Mouse (Mus musculus) right cerebral cortex, postnatal 10 days (tissue): Measurements from ENCODE around the gene Gm498.

Source experiments
- DNase-seq, 2 experiments: peaks; one replicate each; pipeline ENCODE4 v3.0.0; 2021; ENCODE audit warnings: low spot score in 2 of 2

Gene Gm498

DNA sequence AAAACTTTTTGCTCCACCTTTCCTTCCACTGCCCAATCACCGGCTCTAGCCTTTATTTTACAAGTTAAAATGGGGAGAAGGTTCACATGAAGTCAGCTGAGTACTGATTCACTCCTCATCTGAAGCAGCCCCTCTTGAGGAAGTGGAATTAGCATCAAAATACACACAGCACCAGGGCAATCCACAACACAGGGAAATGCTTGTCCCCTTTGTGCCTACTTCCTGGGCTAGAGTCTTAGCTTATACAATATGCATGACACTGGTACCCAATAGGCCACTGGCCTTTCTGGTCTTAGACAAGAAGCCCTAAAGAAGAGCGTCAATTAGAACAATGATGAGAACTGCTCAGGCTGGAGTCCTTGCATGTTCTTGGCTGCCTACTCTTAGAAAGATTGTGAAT lies 25.7 kb downstream of the Gm498 start:
- DNase-seq, result no peak

DNA sequence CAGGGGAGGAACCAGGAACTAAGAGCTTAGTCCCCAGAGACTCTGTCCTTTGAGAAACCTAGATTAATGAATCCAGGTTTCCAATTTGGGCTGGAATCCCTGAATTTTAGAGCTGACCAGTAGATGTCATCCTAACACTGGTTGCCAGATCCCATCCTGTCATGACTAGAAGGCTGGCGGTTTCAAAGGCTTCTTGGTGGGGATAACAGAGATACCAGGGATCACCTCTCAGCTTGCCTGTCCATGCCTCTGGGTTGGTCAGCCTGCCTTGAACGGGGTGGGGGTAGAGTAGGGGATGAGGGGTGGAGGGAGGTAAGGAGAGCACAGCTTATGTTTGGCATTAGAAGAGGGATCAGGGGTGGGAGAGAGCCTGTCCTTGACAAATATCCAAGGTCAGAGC lies 34.0 kb downstream of the Gm498 start:
- DNase-seq, result peak; percentile 47 to 48

DNA sequence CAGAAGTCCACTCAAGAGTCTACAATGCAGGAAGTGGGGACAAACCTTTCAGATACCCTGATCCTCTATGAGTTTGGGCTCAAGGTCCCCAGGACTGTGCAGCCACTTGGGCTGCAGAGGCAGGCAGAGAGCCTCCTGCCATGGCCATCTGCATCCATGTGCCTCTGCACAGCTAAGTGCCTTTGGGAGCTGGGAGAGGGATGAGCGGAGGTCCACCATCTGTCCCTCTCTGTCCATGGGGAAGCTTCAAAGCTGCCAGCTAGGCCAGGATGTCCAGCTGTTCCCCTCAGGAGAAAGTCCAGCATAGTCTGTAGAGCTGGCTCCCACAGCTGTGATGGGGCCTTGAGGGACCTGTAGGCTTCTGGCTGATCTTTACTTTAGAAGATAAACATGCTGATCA lies 38.5 kb downstream of the Gm498 start:
- no peak for DNase-seq

DNA sequence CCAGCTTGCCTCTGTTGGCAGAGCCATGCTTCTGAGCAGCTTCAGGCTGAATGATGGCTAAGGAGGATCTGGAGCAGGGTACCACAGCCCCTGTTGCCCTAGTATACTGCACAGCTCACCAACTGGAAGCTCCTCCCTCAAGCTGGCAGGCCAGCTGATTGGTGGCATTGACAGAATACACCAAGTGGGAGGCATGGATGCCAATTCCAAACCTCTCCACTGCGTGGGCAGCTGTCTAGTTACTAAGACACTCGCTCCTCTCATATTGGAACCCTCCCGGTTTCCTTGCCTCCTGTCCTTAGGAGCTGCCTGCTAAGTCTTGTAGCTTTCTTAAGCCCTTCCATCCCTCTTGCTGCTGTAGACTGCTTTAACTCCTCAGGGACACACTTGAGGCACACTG lies 39.0 kb downstream of the Gm498 start:
- DNase-seq, result peak; percentile 60 to 74

DNA sequence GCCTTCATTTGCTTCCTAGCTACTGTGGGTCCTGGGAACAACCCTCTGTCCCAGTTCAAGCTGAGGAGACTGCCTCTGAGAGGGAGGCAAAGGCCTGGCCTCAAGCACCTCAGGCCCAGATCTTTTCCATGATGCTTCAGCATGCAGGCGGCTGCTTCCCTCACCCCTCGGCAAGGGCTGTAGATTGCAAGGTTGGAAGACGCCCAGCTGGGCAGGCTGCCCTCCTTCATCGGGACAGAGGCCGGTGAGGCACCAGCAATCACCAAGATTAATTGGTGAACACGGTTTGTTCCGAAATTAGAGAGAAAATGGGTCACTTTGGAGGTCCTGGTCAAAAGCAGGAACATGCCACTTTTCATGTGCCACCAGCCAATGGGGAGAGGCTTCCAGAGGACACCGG lies 47.0 kb downstream of the Gm498 start:
- peak in 1 of 2 experiments; percentile 42 for DNase-seq

DNA sequence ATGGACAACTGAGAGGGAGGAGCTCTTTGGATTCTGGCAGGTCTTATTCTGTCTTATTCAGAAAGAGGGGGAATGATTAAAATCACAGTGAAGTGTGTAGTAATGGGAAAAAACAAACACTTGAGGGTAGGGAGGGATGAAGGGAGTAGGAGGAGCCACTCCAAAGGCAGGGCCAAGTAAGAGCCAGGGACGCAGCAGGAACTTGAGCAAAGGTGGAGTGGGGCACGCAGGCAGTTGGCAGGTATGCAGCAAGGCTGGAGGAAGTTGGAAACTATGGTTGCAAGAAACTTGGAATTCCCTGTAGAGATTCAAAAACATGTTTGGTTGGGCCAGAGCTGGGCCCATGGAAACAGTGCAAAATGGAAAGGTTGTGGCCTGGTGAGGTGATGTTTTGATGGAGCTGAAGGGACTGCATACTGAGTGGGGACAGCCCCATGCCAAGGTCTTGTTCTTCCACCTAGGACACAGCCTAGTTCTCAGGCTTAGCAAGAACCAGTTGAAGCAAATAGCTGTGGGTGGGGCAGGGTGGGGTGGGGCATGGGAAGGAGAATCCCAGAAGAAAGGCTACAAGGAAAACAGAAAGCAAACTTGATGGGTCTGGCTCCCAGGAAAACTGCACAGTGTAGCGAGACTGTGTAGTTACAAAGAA lies 52.5 kb downstream of the Gm498 start:
- no peak for DNase-seq

DNA sequence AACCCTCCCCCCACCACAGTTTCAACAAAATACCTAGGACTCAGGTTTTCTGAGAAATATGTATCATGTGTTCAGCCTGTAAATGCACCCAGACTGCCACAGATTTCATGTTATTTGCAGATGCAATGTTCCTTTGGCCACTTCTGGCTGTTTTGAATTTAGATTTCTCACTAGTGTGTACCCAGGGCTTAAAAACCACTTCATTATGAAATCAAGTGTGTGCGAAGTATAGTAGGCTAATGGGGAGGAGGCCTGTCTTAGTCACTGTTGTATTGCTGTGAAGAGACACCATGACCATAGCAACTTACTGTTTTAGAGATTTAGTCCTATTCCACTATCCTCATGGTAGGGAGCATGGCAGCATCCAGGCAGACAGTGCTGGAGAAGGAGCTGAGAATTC lies 63.3 kb downstream of the Gm498 start:
- DNase-seq, result no peak

DNA sequence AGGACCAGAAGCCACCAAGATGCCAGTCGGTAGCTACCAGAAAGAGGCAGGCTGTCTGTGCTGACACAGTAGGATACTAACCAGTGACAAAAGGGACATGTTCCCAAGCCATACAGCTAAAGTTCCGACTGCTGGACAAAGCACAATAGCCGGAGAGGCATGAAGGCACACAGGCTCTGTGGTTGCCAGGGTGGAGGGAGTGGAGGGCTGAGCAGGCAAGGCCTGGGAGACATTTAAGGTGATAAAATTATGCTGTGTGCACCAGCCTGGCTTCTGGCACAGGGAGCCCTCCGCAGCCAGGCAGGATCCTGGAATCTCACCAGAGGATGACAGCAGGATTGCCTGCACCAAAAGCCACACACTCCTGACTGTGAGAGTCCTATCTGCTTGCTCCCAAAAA lies 72.0 kb downstream of the Gm498 start:
- no peak for DNase-seq

DNA sequence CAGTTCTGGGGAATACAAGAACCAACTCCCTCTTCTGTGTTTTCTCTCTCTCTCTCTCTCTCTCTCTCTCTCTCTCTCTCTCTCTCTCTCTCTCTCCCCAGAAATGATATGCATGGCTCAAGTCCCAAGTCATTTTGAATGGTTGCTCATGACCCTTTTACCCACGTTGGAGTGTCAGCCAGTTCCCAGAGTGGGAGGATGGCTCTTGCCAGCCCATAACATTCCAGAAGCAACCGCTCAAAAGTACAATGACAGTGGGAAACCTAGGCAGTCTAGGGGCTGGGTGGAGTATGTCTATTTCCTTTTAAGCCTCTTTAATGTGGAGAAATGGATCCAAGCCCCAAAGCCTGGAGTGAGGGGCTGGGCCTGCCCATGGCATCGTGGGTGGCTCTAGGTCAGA lies 72.8 kb downstream of the Gm498 start:
- DNase-seq, result no peak

DNA sequence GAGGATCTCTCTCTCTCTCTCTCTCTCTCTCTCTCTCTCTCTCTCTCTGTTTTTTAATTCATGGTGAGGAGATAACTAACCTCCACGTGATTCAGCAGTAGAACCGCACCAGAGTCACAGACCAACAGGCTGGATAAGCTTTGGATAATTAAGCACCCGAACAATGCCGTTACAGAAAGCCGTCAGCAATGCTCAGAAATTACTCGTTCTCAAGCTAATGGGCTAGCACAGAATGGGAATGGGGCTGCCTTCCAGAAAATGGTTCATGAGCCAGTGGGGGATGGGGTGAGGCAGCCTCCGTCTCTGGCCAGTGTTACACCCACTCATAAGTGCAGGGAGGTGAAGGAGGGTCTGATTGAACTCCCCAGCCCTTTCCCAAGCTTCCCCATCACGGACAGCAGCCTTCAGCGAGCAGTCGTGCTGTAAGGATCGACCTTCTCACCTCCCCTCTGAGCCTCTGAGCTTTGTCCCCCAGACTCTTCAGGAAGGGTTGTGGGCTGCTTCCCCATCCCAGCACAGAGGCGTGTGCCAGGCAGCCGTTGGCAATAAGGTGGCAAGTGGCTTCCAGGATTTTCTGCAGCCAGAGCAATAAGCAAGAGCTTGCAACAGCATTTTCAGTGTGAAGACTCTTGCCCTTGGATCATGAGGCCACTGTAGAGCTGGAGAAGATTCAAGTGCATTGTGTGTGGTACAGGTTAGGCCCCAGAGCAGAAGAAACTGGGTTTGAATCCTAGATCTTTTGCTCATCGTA lies 76.5 kb downstream of the Gm498 start:
- DNase-seq, result peak; percentile 29 to 34

DNA sequence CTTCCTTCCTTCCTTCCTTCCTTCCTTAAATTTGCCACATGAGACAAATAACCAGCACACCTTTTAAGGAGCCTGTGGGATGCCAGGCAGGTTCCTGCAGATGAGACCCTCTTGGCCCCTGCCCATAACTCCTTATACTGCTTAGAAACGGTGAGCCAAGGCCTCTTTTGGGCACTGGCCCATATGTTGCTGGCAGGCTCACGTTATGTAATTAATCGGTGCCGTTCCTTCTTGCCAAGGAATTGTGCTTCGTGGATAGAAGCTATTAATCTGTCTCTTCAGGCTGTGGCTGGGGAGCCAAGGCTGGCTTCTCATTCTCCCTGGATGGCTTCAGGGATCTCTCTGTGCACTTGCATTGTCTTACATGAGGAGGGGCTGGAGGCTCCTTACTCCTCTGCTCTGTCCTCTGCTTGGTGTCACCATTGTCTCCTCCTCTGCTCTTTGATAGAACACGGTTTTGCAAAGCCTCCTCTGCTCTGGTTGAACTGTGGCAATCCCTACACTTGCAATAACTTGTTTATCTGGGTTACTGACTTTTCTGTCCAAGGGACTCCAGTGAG lies 77.9 kb downstream of the Gm498 start:
- peak; percentile 28 to 47 for DNase-seq
